ENCODE assay signal across 11 mouse cellular contexts in the genomic region with DNA sequence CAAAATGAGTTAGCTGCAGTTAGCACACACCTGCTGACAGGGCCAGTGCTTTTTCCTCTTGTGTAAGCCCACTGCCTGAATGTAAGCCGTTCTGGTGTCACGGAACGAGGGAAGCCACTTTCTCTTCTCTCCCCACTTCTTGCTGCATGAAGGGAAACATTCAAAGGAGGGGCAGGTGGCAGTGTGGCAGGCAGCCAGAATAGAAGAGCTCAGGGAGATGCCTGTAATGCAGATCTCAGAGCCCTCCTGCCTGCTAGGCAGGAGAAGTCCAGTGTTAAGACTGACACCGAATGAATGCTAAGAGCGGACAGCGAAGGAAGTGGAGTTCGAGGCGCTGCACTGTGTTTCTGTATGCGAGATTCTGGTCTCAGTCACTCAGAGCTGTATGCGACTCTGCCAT. TPM values are rescaled to one million over a fixed set of nuclear protein-coding genes. Genes with fewer than 3 reads are reported as not detected.
A peak's percentile ranks its signal among the peaks of the same experiment; 100 is the strongest.
DNase-seq lines count a peak whose midpoint lies in the region; ATAC-seq and TF ChIP-seq lines count a peak whose summit lies in the region.
"Had no signal": no experiment of that assay in that cellular context is flagged by ENCODE, and none has a peak within 500 bp of the region (broad histone marks: within the 10 kb centered on the region; RNA-seq: fewer than 3 reads in every experiment).

No protein-coding gene starts in this region.

- H3K27ac ChIP-seq in forebrain, embryonic 13.5 days: peak overlapping the region; percentile 75
- no peak overlapping the region for H3K27ac ChIP-seq in forebrain, embryonic 10.5 days
- H3K27ac ChIP-seq in lung, postnatal 0 days (ENCODE audit: low read length): no peak overlapping the region
- peak overlapping the region; percentile 8 for H3K27ac ChIP-seq in forebrain, embryonic 16.5 days (ENCODE audit: low read length)
- H3K27ac ChIP-seq: embryonic facial prominence, embryonic 13.5 days; liver, embryonic 13.5 days had no signal

- no peaks in the 10 kb centered on the region for H3K9me3 ChIP-seq in forebrain, embryonic 13.5 days (replicated peaks)
- H3K9me3 ChIP-seq in forebrain, embryonic 10.5 days: no peaks in the 10 kb centered on the region
- H3K9me3 ChIP-seq in lung, postnatal 0 days (ENCODE audit: low read length): no peaks in the 10 kb centered on the region
- H3K9me3 ChIP-seq in forebrain, embryonic 16.5 days (ENCODE audit: control insufficient read depth, low read length): no peaks in the 10 kb centered on the region
- H3K9me3 ChIP-seq: embryonic facial prominence, embryonic 13.5 days; liver, embryonic 13.5 days had no signal

- DNase-seq in forebrain, embryonic 10.5 days (ENCODE audit: extremely low spot score, low spot score): no peak
- peak; percentile 46 for DNase-seq in lung, postnatal 0 days (ENCODE audit: low spot score)
- no peak for DNase-seq in lung, postnatal 25 days (ENCODE audit: low spot score)
- peak; percentile 42 to 66 for DNase-seq in cerebellum, postnatal 25 days
- no peak for DNase-seq in adrenal gland, adult 18-20 months (ENCODE audit: low spot score in 2 of 2)
- DNase-seq: heart, postnatal 10 days; kidney, adult 9 months; liver, embryonic 13.5 days had no signal

- 66% methylated on average over 10 of the region's 10 CpGs for WGBS in forebrain, embryonic 13.5 days
- 96% methylated on average over 10 of the region's 10 CpGs for WGBS in forebrain, embryonic 10.5 days
- 69% methylated on average over 10 of the region's 10 CpGs for WGBS in lung, postnatal 0 days
- WGBS in forebrain, embryonic 16.5 days: 56% methylated on average over 10 of the region's 10 CpGs

- H3K36me3 ChIP-seq in forebrain, embryonic 13.5 days (ENCODE audit: poor library complexity, severe bottlenecking): 0 out of 2 replicates have a peak, but pooled peaks cover 3% of the 10 kb centered on the region
- H3K36me3 ChIP-seq in forebrain, embryonic 10.5 days (replicated peaks): no peaks in the 10 kb centered on the region
- H3K36me3 ChIP-seq in lung, postnatal 0 days (ENCODE audit: insufficient read depth, low read length): no peaks in the 10 kb centered on the region
- H3K36me3 ChIP-seq in forebrain, embryonic 16.5 days (ENCODE audit: control insufficient read depth, insufficient read depth): no peaks in the 10 kb centered on the region
- H3K36me3 ChIP-seq: liver, embryonic 13.5 days had no signal

- no peak overlapping the region for H3K9ac ChIP-seq in forebrain, embryonic 13.5 days
- no peak overlapping the region for H3K9ac ChIP-seq in lung, postnatal 0 days (replicated peaks; ENCODE audit: low read depth)
- no peak overlapping the region for H3K9ac ChIP-seq in forebrain, embryonic 16.5 days (replicated peaks; ENCODE audit: low read depth, low read length)
- H3K9ac ChIP-seq: embryonic facial prominence, embryonic 13.5 days; liver, embryonic 13.5 days had no signal

- no peak for TF ChIP-seq EP300 in lung, postnatal 0 days (IDR thresholded peaks at IDR 0.05)

- H3K4me3 ChIP-seq in forebrain, embryonic 13.5 days: no peak overlapping the region
- H3K4me3 ChIP-seq in forebrain, embryonic 10.5 days: no peak overlapping the region
- no peak overlapping the region for H3K4me3 ChIP-seq in lung, postnatal 0 days (ENCODE audit: low read depth, low read length)
- no peak overlapping the region for H3K4me3 ChIP-seq in forebrain, embryonic 16.5 days (replicated peaks; ENCODE audit: low read length)
- H3K4me3 ChIP-seq: embryonic facial prominence, embryonic 13.5 days; liver, embryonic 13.5 days had no signal

- no peaks in the 10 kb centered on the region for H3K27me3 ChIP-seq in forebrain, embryonic 13.5 days
- no peaks in the 10 kb centered on the region for H3K27me3 ChIP-seq in forebrain, embryonic 10.5 days (ENCODE audit: poor library complexity, severe bottlenecking)
- H3K27me3 ChIP-seq in lung, postnatal 0 days (replicated peaks; ENCODE audit: insufficient read depth, low read length): no peaks in the 10 kb centered on the region
- no peaks in the 10 kb centered on the region for H3K27me3 ChIP-seq in forebrain, embryonic 16.5 days (replicated peaks; ENCODE audit: control insufficient read depth, insufficient read depth, low read length)
- H3K27me3 ChIP-seq: embryonic facial prominence, embryonic 13.5 days; liver, embryonic 13.5 days had no signal

- peak overlapping the region; percentile 13; the same call in 1 of the 2 replicates for H3K4me2 ChIP-seq in forebrain, embryonic 13.5 days
- peak overlapping the region; percentile 22; the same call in 1 of the 2 replicates for H3K4me2 ChIP-seq in lung, postnatal 0 days (replicated peaks; ENCODE audit: low read depth, low read length)
- no peak overlapping the region for H3K4me2 ChIP-seq in forebrain, embryonic 16.5 days (ENCODE audit: low read length)
- H3K4me2 ChIP-seq: embryonic facial prominence, embryonic 13.5 days; liver, embryonic 13.5 days had no signal

- no peak for TF ChIP-seq CTCF in lung, postnatal 0 days (IDR thresholded peaks at IDR 0.05)

- peaks cover 20% of the 10 kb centered on the region for H3K4me1 ChIP-seq in forebrain, embryonic 13.5 days
- H3K4me1 ChIP-seq in forebrain, embryonic 10.5 days: peaks cover 7% of the 10 kb centered on the region
- H3K4me1 ChIP-seq in lung, postnatal 0 days (ENCODE audit: insufficient read depth, low read depth, low read length): no peaks in the 10 kb centered on the region
- peaks cover 16% of the 10 kb centered on the region for H3K4me1 ChIP-seq in forebrain, embryonic 16.5 days (replicated peaks; ENCODE audit: control insufficient read depth, insufficient read depth, low read length)
- H3K4me1 ChIP-seq: liver, embryonic 13.5 days had no signal

- peak; percentile 44; the same call in 1 of the 2 replicates for ATAC-seq in forebrain, embryonic 13.5 days
- ATAC-seq in lung, postnatal 0 days: no peak
- ATAC-seq in forebrain, embryonic 16.5 days: peak; percentile 51

RNA-seq across cellular contexts. Expression of a gene that starts 49.8 kb away (rescaled TPM):
- polyA plus RNA-seq in forebrain, embryonic 13.5 days (2015; fragmentation: Nextera tagmentation; extraction: Ambion mirVana): 18.3 and 18.5 TPM in 2 replicates
- 19.7 and 21.3 TPM in 2 replicates for polyA plus RNA-seq in forebrain, embryonic 10.5 days (2016; fragmentation: Nextera tagmentation; extraction: Ambion mirVana)
- 17.5 and 18.4 TPM in 2 replicates for polyA plus RNA-seq in lung, postnatal 0 days (2015; fragmentation: Nextera tagmentation; extraction: Ambion mirVana)
- polyA plus RNA-seq in forebrain, embryonic 16.5 days (2015; fragmentation: Nextera tagmentation; extraction: Ambion mirVana): 22.8 and 23.2 TPM in 2 replicates
- 10 to 100 TPM; 24.9 to 27.6 TPM for total RNA-seq in adrenal gland, adult 18-20 months (2021)

Comparison
In these comparisons a context has a peak if more than half of its experiments do, and no peak if none do; other contexts are left out.
1. H3K27ac ChIP-seq: peak in forebrain, embryonic 13.5 days (single experiment) and forebrain, embryonic 16.5 days (single experiment); none in forebrain, embryonic 10.5 days (single experiment) and lung, postnatal 0 days (single experiment).
2. DNase-seq: peak in lung, postnatal 0 days (single experiment) and cerebellum, postnatal 25 days (2 of 2); none in forebrain, embryonic 10.5 days (single experiment), lung, postnatal 25 days (single experiment) and adrenal gland, adult 18-20 months (0 of 2).